Mouse (Mus musculus): ENCODE measurements at regions not wholly inside any gene's neighbourhood (a gene's known extent, or its start where the extent isn't known, plus 50 kb on each side); places are given as distances from the start of the nearest gene placed in this dataset.
A peak's percentile ranks its signal among the peaks of the same experiment; 100 is the strongest.

DNA sequence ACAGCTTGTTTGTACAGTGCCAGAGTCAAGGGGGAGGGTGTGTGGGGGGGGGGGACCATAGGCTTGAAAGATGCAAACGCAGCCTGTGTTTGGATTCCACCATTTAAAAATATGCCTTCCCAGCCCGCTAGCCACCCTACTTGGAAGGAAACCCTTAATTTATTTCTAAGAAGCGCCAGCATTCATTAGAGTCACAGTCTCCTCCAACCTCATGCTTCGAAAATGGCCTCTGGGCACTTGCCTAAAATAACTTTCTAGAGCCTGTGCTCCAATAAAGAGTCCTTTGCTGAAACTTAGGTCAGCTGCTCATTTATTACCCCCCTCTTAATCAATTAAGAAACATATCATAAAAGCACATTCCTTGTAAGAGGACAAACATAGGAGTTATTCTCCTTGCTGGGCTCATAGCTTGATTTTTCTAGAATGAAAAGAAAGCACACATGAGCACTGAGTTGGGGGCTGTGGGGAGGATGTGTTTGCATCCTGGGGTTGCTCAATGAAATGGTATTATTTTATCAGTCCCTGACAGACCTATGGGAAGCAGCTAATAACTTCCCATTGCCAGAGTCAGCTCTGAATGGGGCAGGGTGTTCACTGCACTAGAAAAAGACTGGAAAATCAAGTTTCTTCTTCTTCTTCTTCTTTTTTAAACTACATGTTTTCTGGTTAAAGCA is 57.4 kb downstream of the H2al2a start:
- Histone ChIP-seq H3K9me3 (replicated peaks; ENCODE audit: control insufficient read depth, insufficient read depth, low read length, poor library complexity, severe bottlenecking) (no peaks in the 10 kb centered on the region), H3K27ac (ENCODE audit: insufficient read depth, low read length) (no peak overlapping the region), H3K36me3 (ENCODE audit: control insufficient read depth, insufficient read depth, low read length, poor library complexity, severe bottlenecking) (no peaks in the 10 kb centered on the region), H3K4me1 (ENCODE audit: control insufficient read depth, insufficient read depth, low read length) (peaks cover 4% of the 10 kb centered on the region), H3K27me3 (ENCODE audit: control insufficient read depth, insufficient read depth, low read length, poor library complexity, severe bottlenecking) (no peaks in the 10 kb centered on the region), H3K4me3 (ENCODE audit: low read depth, low read length) (no peak overlapping the region), H3K9ac (ENCODE audit: low read depth, poor library complexity, severe bottlenecking) (no peak overlapping the region)
- TF ChIP-seq CTCF (IDR thresholded peaks at IDR 0.05; ENCODE audit: low read depth, low read length), result no peak
- TF ChIP-seq EP300 (IDR thresholded peaks at IDR 0.05; ENCODE audit: insufficient read depth, low read depth, low read length), result no peak
- no peak for TF ChIP-seq POLR2A (IDR thresholded peaks at IDR 0.05; ENCODE audit: insufficient read depth, low read length)

DNA sequence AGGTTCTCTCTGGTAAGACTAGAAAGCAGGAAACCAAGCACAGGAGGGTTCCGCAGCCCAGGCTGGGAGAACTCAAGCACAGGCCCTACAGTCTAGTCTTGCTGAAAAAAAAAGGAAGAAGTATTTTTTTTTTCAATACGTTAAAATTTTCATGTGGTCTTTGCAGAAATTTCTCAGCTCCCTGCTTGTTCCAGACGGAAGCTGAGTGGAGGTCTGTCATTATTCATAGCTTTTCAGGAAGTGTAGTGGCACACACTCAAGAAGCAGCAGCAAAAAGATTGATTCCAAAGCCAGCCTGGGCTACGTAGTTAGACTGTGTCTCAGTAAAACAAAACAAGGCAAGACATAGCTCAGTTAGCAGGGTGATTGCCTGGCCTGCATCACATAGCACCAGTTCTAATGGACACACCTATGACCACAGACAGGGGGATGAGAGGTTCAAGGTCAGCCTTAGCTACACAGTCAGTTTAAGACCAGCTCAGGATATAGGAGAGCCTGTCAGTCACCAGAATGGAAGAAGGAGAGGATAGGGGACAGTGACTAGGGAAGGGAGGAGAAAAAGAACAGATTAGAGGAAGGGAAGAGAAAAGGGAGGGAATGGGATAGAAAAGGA is 60.1 kb downstream of the H2al2a start:
- Histone ChIP-seq H3K27ac (ENCODE audit: insufficient read depth, low read length) (peak overlapping the region; percentile 74), H3K4me1 (ENCODE audit: control insufficient read depth, insufficient read depth, low read length) (no peaks in the 10 kb centered on the region), H3K9ac (ENCODE audit: low read depth, poor library complexity, severe bottlenecking) (no peak overlapping the region), H3K9me3 (replicated peaks; ENCODE audit: control insufficient read depth, insufficient read depth, low read length, poor library complexity, severe bottlenecking) (no peaks in the 10 kb centered on the region), H3K4me3 (ENCODE audit: low read depth, low read length) (no peak overlapping the region), H3K36me3 (ENCODE audit: control insufficient read depth, insufficient read depth, low read length, poor library complexity, severe bottlenecking) (no peaks in the 10 kb centered on the region), H3K27me3 (ENCODE audit: control insufficient read depth, insufficient read depth, low read length, poor library complexity, severe bottlenecking) (no peaks in the 10 kb centered on the region)
- no peak for TF ChIP-seq CTCF (IDR thresholded peaks at IDR 0.05; ENCODE audit: low read depth, low read length)
- no peak for TF ChIP-seq POLR2A (IDR thresholded peaks at IDR 0.05; ENCODE audit: insufficient read depth, low read length)
- TF ChIP-seq EP300 (IDR thresholded peaks at IDR 0.05; ENCODE audit: insufficient read depth, low read depth, low read length), result no peak

DNA sequence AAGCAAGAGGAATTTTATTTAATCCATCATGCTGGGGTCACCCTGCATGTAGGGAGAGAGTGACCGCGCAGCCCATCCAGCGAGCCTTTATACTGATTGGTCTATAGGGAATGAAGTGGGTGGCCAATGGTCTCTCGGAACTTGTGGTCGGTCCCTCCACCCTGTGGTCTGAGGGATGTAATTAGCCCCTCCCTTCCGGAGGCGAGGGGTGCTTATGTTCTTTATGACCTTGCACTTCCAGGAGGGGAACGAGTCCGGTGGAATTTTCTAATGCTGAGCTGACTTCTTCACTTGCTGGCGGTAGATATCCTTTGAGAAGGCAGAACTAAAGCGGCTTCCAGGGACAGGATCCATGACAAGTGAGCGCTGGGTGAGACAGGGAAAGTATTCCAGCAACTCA is 60.8 kb downstream of the H2al2a start:
- H3K36me3 ChIP-seq (ENCODE audit: control insufficient read depth, insufficient read depth, low read length, poor library complexity, severe bottlenecking), result no peaks in the 10 kb centered on the region
- H3K4me1 ChIP-seq (ENCODE audit: control insufficient read depth, insufficient read depth, low read length), result peaks cover 1% of the 10 kb centered on the region
- peak overlapping the region; percentile 23 for H3K4me3 ChIP-seq (ENCODE audit: low read depth, low read length)
- no peaks in the 10 kb centered on the region for H3K27me3 ChIP-seq (ENCODE audit: control insufficient read depth, insufficient read depth, low read length, poor library complexity, severe bottlenecking)
- TF ChIP-seq POLR2A (IDR thresholded peaks at IDR 0.05; ENCODE audit: insufficient read depth, low read length), result no peak
- TF ChIP-seq EP300 (IDR thresholded peaks at IDR 0.05; ENCODE audit: insufficient read depth, low read depth, low read length), result 0 out of 2 replicates have a peak, but pooled peaks have one; percentile 21
- TF ChIP-seq CTCF (IDR thresholded peaks at IDR 0.05; ENCODE audit: low read depth, low read length), result no peak
- H3K27ac ChIP-seq (ENCODE audit: insufficient read depth, low read length), result peak overlapping the region; percentile 64
- H3K9me3 ChIP-seq (replicated peaks; ENCODE audit: control insufficient read depth, insufficient read depth, low read length, poor library complexity, severe bottlenecking), result no peaks in the 10 kb centered on the region
- H3K9ac ChIP-seq (ENCODE audit: low read depth, poor library complexity, severe bottlenecking), result peak overlapping the region; percentile 55

DNA sequence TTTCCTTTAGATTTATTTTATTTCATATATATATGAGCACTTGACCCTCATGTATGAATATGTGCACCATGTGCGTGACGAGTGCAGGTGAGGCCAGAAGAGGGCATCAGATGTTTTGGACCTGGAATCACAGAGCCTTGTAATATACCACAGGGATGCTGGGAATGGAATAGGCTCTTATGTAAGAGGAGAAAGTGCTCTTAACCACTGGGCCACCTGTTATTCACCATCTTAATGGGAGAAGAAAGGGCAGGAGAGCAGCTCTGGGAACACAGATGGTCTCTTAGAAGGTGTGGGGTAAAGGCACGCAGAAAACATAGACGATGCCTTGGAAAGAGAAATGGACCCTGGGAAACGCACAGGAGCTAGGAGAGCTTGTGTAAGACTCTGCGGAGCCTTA is 61.3 kb downstream of the H2al2a start:
- TF ChIP-seq CTCF (IDR thresholded peaks at IDR 0.05; ENCODE audit: low read depth, low read length) (peak; percentile 11), EP300 (IDR thresholded peaks at IDR 0.05; ENCODE audit: insufficient read depth, low read depth, low read length) (no peak)
- Histone ChIP-seq H3K9me3 (replicated peaks; ENCODE audit: control insufficient read depth, insufficient read depth, low read length, poor library complexity, severe bottlenecking) (no peaks in the 10 kb centered on the region), H3K27me3 (ENCODE audit: control insufficient read depth, insufficient read depth, low read length, poor library complexity, severe bottlenecking) (no peaks in the 10 kb centered on the region), H3K9ac (ENCODE audit: low read depth, poor library complexity, severe bottlenecking) (peak overlapping the region; percentile 55), H3K4me1 (ENCODE audit: control insufficient read depth, insufficient read depth, low read length) (peaks cover 3% of the 10 kb centered on the region), H3K4me3 (ENCODE audit: low read depth, low read length) (peak overlapping the region; percentile 23), H3K27ac (ENCODE audit: insufficient read depth, low read length) (peak overlapping the region; percentile 64), H3K36me3 (ENCODE audit: control insufficient read depth, insufficient read depth, low read length, poor library complexity, severe bottlenecking) (no peaks in the 10 kb centered on the region)

DNA sequence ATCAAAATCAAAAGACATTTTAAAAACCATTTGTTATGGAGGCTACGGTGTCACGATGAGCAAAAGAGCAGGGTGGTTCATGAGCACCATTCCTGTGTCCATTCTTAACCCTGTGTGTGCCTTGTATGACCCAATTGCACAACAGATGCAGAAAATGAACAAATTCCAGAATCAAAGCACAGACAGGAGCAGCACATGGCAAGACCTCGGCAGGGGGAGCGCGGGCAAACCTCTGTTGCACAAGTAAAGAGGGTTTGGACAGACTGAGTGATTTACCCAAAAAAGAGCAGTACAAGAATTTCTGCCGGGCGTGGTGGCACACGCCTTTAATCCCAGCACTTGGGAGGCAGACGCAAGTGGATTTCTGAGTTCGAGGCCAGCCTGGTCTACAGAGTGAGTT is 62.1 kb downstream of the H2al2a start:
- H3K9ac ChIP-seq (ENCODE audit: low read depth, poor library complexity, severe bottlenecking), result no peak overlapping the region
- H3K27me3 ChIP-seq (ENCODE audit: control insufficient read depth, insufficient read depth, low read length, poor library complexity, severe bottlenecking), result no peaks in the 10 kb centered on the region
- peaks cover 3% of the 10 kb centered on the region; the same call in 1 of the 2 replicates for H3K9me3 ChIP-seq (replicated peaks; ENCODE audit: control insufficient read depth, insufficient read depth, low read length, poor library complexity, severe bottlenecking)
- H3K4me1 ChIP-seq (ENCODE audit: control insufficient read depth, insufficient read depth, low read length), result peaks cover 3% of the 10 kb centered on the region
- no peak overlapping the region for H3K27ac ChIP-seq (ENCODE audit: insufficient read depth, low read length)
- TF ChIP-seq EP300 (IDR thresholded peaks at IDR 0.05; ENCODE audit: insufficient read depth, low read depth, low read length) (no peak), POLR2A (IDR thresholded peaks at IDR 0.05; ENCODE audit: insufficient read depth, low read length) (no peak), CTCF (IDR thresholded peaks at IDR 0.05; ENCODE audit: low read depth, low read length) (no peak)
- H3K36me3 ChIP-seq (ENCODE audit: control insufficient read depth, insufficient read depth, low read length, poor library complexity, severe bottlenecking), result no peaks in the 10 kb centered on the region
- H3K4me3 ChIP-seq (ENCODE audit: low read depth, low read length), result no peak overlapping the region

Measured in ES-Bruce4 (cell line).